Mouse (Mus musculus) limb, embryonic 10.5 days (tissue): ENCODE measurements around the gene Lax1. TPM values are rescaled to one million over a fixed set of nuclear protein-coding genes. Genes with fewer than 3 reads are reported as not detected.

Source experiments
- DNase-seq: peaks from one replicate; pipeline ENCODE4 v3.0.0-alpha.2; 2017; ENCODE audit warnings: low spot score
- H3K27ac ChIP-seq: fragments of 300-500 bp; sonication (generic); 2 replicates; pipeline ENCODE4 v1.5.1; 2016; ENCODE audit warnings: mild to moderate bottlenecking
- H3K27me3 ChIP-seq: fragments of 300-500 bp; sonication (generic); 2 replicates; pipeline ENCODE4 v1.6.1; 2016; ENCODE audit warnings: low read depth, mild to moderate bottlenecking; ENCODE audit not compliant: poor library complexity, severe bottlenecking
- H3K36me3 ChIP-seq: fragments of 300-500 bp; sonication (generic); 2 replicates; pipeline ENCODE4 v1.6.1; 2016; ENCODE audit warnings: mild to moderate bottlenecking, moderate library complexity
- H3K4me1 ChIP-seq: fragments of 300-500 bp; sonication (generic); 2 replicates; pipeline ENCODE4 v1.6.1; 2016
- H3K4me3 ChIP-seq: fragments of 300-500 bp; sonication (generic); 2 replicates; pipeline ENCODE4 v1.5.1; 2016; ENCODE audit warnings: mild to moderate bottlenecking, moderate library complexity
- H3K9me3 ChIP-seq: fragments of 300-500 bp; sonication (generic); replicated peaks from 2 replicates; pipeline ENCODE4 v1.6.1; 2016; ENCODE audit warnings: mild to moderate bottlenecking
- WGBS: fragments of 180-500 bp; shearing (Covaris S2); methylation state at CpG from one replicate; pipeline ENCODE4 v1.1.7; 2016; 5-methylcytosine and 5-hydroxymethylcytosine counted together
- microRNA-seq: library from miRNA; unstranded; fragments of <30 nt; microRNA quantifications from one replicate; pipeline ENCODE4, GENCODE M21; 2017
- polyA plus RNA-seq: library from polyadenylated mRNA; unstranded; fragments of >200 nt; fragmentation: Nextera tagmentation; extraction: Ambion mirVana; gene quantifications from 2 replicates; pipeline ENCODE4 v1.2.1, GENCODE M21; 2016

Gene Lax1
- polyA plus RNA-seq, 1 experiment from 2014 or later: 0.75 TPM

DNA sequence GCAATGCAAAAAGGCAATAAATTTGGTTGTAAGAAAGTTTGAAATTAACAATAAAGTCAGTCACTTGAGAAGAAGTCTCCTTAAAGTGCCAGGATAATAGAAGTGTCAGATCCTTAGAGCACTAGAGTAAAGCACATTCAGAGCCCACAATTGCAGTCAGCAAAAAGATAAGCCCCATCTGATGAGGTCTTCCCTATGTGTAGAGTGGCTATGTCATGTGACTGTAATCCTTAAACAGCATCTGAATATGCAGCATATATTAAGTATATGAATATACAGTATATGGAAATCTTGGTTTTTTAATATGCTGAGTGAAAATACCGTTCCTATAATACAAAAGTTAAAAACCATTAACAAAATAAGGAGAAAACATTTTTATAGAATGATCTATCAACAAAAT, 36.9 kb downstream of the Lax1 start:
- no peaks in the 10 kb centered on the region for H3K27me3 ChIP-seq
- H3K27ac ChIP-seq: no peak overlapping the region
- no peak overlapping the region for H3K4me3 ChIP-seq
- no peaks in the 10 kb centered on the region for H3K9me3 ChIP-seq
- no peak for DNase-seq
- 97% methylated on average over 1 of the region's 1 CpGs for WGBS
- peaks cover 82% of the 10 kb centered on the region for H3K36me3 ChIP-seq
- peaks cover 15% of the 10 kb centered on the region for H3K4me1 ChIP-seq

DNA sequence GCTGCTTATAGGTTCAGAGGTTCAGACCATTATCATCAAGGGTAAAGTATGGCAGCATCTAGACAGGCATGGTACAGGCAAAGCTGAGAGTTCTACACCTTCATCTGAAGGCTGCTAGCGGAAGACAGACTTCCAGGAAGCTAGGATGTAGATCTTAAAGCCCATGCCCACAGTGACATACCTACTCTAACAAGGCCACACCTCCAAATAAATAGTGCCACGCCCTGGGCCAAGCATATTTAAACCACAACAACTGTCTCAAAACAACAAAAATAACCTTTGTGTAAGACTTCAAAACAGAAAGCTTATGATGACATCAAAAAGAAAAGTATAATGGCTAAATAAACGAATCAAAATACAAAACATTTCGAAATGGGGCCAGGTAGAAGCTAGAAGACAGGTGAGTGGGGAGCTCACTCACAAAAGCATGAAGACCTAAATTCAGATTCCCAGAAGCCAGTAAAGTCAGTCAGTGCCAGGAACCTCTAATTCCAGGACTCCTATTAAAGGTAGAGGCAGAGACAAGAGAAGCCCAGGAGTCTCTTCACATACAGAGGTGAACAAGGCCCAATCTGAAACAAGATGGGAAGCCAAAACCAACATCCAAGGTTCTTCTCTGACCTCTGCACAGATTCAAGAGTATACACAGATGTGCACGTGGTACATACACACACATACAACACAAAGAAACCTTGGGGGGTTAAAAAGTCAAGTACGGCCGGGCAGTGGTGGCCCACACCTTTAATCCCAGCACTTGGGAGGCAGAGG, 39.4 kb downstream of the Lax1 start:
- H3K4me3 ChIP-seq: no peak overlapping the region
- peaks cover 83% of the 10 kb centered on the region for H3K36me3 ChIP-seq
- no peaks in the 10 kb centered on the region for H3K4me1 ChIP-seq
- H3K27me3 ChIP-seq: no peaks in the 10 kb centered on the region
- WGBS: 95% methylated on average over 7 of the region's 7 CpGs
- H3K27ac ChIP-seq: no peak overlapping the region
- H3K9me3 ChIP-seq: no peaks in the 10 kb centered on the region
- no peak for DNase-seq

DNA sequence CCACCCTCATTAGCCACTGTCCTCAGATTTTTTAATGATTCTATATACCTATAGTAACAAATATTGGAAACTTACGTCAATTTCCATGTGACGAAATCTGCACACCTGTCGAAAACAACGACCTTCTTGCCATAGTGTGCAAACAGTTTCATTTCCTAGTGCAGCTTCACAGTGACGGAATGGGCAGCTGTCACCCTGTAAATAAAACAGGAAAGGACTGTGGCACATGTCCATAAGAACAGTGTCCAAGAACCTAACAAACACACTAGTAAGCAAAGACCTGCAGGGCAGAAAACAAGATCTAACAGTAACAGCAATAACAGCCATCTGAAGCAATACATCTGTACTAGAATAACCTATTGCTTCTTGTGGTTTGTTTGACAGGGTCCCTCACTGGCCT, 44.3 kb downstream of the Lax1 start:
- 97% methylated on average over 5 of the region's 5 CpGs for WGBS
- Histone ChIP-seq H3K4me3 (no peak overlapping the region), H3K27me3 (no peaks in the 10 kb centered on the region), H3K36me3 (peaks cover 92% of the 10 kb centered on the region), H3K4me1 (no peaks in the 10 kb centered on the region), H3K27ac (no peak overlapping the region), H3K9me3 (no peaks in the 10 kb centered on the region)
- DNase-seq: no peak

GRCm38 (mm10) chr1:133641163-133641562, 48.7 kb downstream of the Lax1 start:
- no peaks in the 10 kb centered on the region for H3K4me1 ChIP-seq
- H3K27me3 ChIP-seq: no peaks in the 10 kb centered on the region
- no peak overlapping the region for H3K27ac ChIP-seq
- peaks cover 100% of the 10 kb centered on the region for H3K36me3 ChIP-seq
- 96% methylated on average over 2 of the region's 2 CpGs for WGBS
- no peak for DNase-seq
- no peak overlapping the region for H3K4me3 ChIP-seq
- H3K9me3 ChIP-seq: no peaks in the 10 kb centered on the region

DNA sequence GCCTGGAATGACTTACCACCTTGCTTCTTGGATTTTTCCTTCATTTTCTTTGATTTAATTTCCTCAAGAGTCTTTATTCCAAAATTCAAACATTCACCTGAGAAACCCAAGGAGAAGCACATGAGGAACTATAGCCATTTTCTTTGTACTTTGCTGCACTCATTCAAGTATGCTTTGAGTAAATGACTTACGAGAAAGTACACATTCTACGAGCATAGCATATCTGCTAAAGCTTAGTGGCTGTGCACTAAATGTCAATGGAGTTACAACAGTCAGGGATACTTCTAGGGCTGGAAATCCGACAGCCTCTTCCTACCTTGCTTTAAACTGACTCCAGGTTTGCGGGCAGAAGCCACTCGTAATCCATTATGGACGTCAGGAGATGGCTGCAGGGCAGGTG, 51.4 kb downstream of the Lax1 start:
- Histone ChIP-seq H3K27ac (no peak overlapping the region), H3K9me3 (no peaks in the 10 kb centered on the region), H3K36me3 (peaks cover 100% of the 10 kb centered on the region), H3K4me3 (no peak overlapping the region), H3K27me3 (no peaks in the 10 kb centered on the region), H3K4me1 (no peaks in the 10 kb centered on the region)
- 93% methylated on average over 6 of the region's 6 CpGs for WGBS
- no peak for DNase-seq

DNA sequence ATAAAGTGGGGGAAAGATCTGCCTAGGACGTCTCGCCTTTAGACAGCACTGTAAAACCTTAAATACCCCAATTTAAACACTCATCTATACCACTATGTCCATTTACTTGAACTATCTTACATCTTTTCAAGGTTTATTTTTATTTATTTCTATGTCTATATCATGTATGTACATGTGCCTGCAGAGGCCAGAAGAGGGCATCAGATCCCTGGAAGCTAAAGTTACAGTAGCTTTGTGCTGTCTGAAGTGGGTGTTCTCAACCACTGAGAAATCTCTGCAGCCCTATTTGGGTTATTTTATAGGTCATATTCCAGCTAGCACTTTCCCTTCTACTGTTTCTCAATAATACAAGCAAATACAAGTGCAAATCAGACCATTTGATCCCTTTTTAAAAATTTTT, 57.7 kb downstream of the Lax1 start:
- H3K27ac ChIP-seq: no peak overlapping the region
- H3K36me3 ChIP-seq: peaks cover 100% of the 10 kb centered on the region
- no peak overlapping the region for H3K4me3 ChIP-seq
- no peak for DNase-seq
- WGBS: 95% methylated on average over 2 of the region's 2 CpGs
- no peaks in the 10 kb centered on the region for H3K27me3 ChIP-seq
- no peaks in the 10 kb centered on the region for H3K9me3 ChIP-seq
- H3K4me1 ChIP-seq: no peaks in the 10 kb centered on the region

Small RNA genes lying within 50 kb of the gene (microRNA-seq; reads per million reads assigned to microRNA genes)
- gene Mir6903: not detected

Other genes with a start within 250 kb of the Lax1 start
- 928 and 985 TPM in 2 replicates for gene Snrpe, start 79.8 kb downstream of the Lax1 start, polyA plus RNA-seq
- gene Zbed6, start 29.2 kb downstream of the Lax1 start, polyA plus RNA-seq: not detected in 2 replicates
- 5.0 and 6.2 TPM in 2 replicates for gene Gm38394, start 28.8 kb downstream of the Lax1 start, polyA plus RNA-seq
- 2.5 and 3.5 TPM in 2 replicates for gene Atp2b4, start 110.9 kb upstream of the Lax1 start, polyA plus RNA-seq
- gene Optc, start 217.9 kb upstream of the Lax1 start, polyA plus RNA-seq: 0.24 and 0.41 TPM in 2 replicates
- gene Prelp, start 231.3 kb upstream of the Lax1 start, polyA plus RNA-seq: 0.18 and 0.56 TPM in 2 replicates